8 mouse cellular contexts compared by ENCODE assay signal in the genomic region with DNA sequence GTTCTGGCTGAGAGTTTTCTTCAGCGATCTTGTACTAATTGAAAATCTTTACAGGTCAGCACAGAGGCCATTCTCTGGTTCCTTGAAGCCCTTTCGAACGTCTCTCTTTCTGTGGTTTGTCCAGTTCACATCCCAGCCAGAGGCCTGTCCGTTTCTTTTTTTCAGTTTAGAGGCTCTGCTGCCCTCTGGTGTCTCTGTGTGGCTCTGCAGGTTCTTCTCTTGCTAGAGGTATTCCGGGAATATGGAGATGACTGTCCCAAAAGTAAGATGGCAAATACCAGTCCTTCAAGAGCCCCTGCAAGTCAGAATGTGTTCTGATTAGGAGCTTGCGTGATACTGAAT. TPM values are rescaled to one million over a fixed set of nuclear protein-coding genes. Genes with fewer than 3 reads are reported as not detected.
DNase-seq lines count a peak whose midpoint lies in the region; ATAC-seq and TF ChIP-seq lines count a peak whose summit lies in the region.

No protein-coding gene starts in this region.

- 16% methylated on average over 6 of the region's 6 CpGs for WGBS in heart, embryonic 11.5 days (ENCODE audit: insufficient replicate concordance)
- 11% methylated on average over 6 of the region's 6 CpGs for WGBS in lung, adult 2 months

- H3K9ac ChIP-seq in heart, embryonic 11.5 days (ENCODE audit: low read depth, low read length), result no peak overlapping the region

- no peak for TF ChIP-seq POLR2A in cortical plate, adult 2 months (IDR thresholded peaks at IDR 0.05; ENCODE audit: extremely low read depth, insufficient read depth, low read length)
- TF ChIP-seq POLR2A in lung, adult 2 months (IDR thresholded peaks at IDR 0.05; ENCODE audit: borderline replicate concordance, extremely low read depth, low read depth, low read length), result no peak

- H3K27me3 ChIP-seq in heart, embryonic 11.5 days (ENCODE audit: control insufficient read depth, insufficient read depth, low read length), result no peaks in the 10 kb centered on the region

- no peak for ATAC-seq in CD4-positive, CD25-positive, alpha-beta regulatory T cell, adult 4 months
- no peak for ATAC-seq in heart, embryonic 11.5 days (replicated peaks; ENCODE audit: insufficient number of reproducible peaks, low FRiP score, low TSS enrichment)

- H3K9me3 ChIP-seq in heart, embryonic 11.5 days (replicated peaks; ENCODE audit: control insufficient read depth, low read length), result no peaks in the 10 kb centered on the region

- peak; percentile 58 for TF ChIP-seq CTCF in cortical plate, adult 2 months (IDR thresholded peaks at IDR 0.05; ENCODE audit: extremely low read depth, insufficient read depth, low read length)
- TF ChIP-seq CTCF in lung, adult 2 months (IDR thresholded peaks at IDR 0.05; ENCODE audit: insufficient read depth, low read length), result peak; percentile 37; the same call in 1 of the 2 replicates

- no peak overlapping the region for H3K4me3 ChIP-seq in cortical plate, adult 2 months (ENCODE audit: insufficient read depth, low read length)
- no peak overlapping the region for H3K4me3 ChIP-seq in heart, embryonic 11.5 days (ENCODE audit: low read depth, low read length)
- H3K4me3 ChIP-seq in lung, adult 2 months (replicated peaks; ENCODE audit: extremely low read depth, low read depth, low read length), result no peak overlapping the region

- H3K4me1 ChIP-seq in cortical plate, adult 2 months (ENCODE audit: control insufficient read depth, insufficient read depth, low read length), result no peaks in the 10 kb centered on the region
- H3K4me1 ChIP-seq in heart, embryonic 11.5 days (ENCODE audit: control insufficient read depth, insufficient read depth, low read length), result no peaks in the 10 kb centered on the region
- H3K4me1 ChIP-seq in lung, adult 2 months (ENCODE audit: control insufficient read depth, insufficient read depth, low read length), result no peaks in the 10 kb centered on the region

- no peak overlapping the region for H3K27ac ChIP-seq in cortical plate, adult 2 months (ENCODE audit: insufficient read depth, low read length)
- H3K27ac ChIP-seq in heart, embryonic 11.5 days (ENCODE audit: low read depth, low read length), result no peak overlapping the region

- H3K4me2 ChIP-seq in heart, embryonic 11.5 days, result peak overlapping the region; percentile 8; the same call in 1 of the 2 replicates

- DNase-seq in CD4-positive, CD25-positive, alpha-beta regulatory T cell, adult 2 months (ENCODE audit: low read depth, low spot score), result peak; percentile 58
- peak; percentile 41 for DNase-seq in adipocyte (ENCODE audit: low spot score)
- DNase-seq in kidney, postnatal 25 days, result peak; percentile 50 to 73
- DNase-seq in lung, adult 2 months, result peak; percentile 29
- peak; percentile 40 to 64 for DNase-seq in right cerebral cortex, postnatal 10 days (ENCODE audit: low spot score in 2 of 2)

- no peaks in the 10 kb centered on the region for H3K36me3 ChIP-seq in heart, embryonic 11.5 days (ENCODE audit: control insufficient read depth, insufficient read depth, low read length)

RNA-seq across cellular contexts. Expression of a gene that starts 14.8 kb away (rescaled TPM):
- not detected for polyA plus RNA-seq in CD4-positive, CD25-positive, alpha-beta regulatory T cell, adult 4 months (2017; shearing (Covaris generic))
- polyA plus RNA-seq in cortical plate, adult 2 months (2012; rRNA removed), result 1.1 and 1.5 TPM in 2 replicates
- polyA plus RNA-seq in heart, embryonic 11.5 days (2014; fragmentation: Nextera tagmentation; extraction: Ambion mirVana), result 0.14 and 0.73 TPM in 2 replicates
- 5.6 and 10.4 TPM in 2 replicates for polyA plus RNA-seq in lung, adult 2 months (2012; rRNA removed)

RNA-seq across cellular contexts. Expression of a gene that starts 36.4 kb away (rescaled TPM):
- polyA plus RNA-seq in CD4-positive, CD25-positive, alpha-beta regulatory T cell, adult 4 months (2017; shearing (Covaris generic)), result not detected
- 0.04 and 0.08 TPM in 2 replicates for polyA plus RNA-seq in cortical plate, adult 2 months (2012; rRNA removed)
- 2.6 and 2.9 TPM in 2 replicates for polyA plus RNA-seq in heart, embryonic 11.5 days (2014; fragmentation: Nextera tagmentation; extraction: Ambion mirVana)
- polyA plus RNA-seq in lung, adult 2 months (2012; rRNA removed), result 1.8 and 5.6 TPM in 2 replicates
